Mouse (Mus musculus): ENCODE data around the gene Slc5a4a.

DNA sequence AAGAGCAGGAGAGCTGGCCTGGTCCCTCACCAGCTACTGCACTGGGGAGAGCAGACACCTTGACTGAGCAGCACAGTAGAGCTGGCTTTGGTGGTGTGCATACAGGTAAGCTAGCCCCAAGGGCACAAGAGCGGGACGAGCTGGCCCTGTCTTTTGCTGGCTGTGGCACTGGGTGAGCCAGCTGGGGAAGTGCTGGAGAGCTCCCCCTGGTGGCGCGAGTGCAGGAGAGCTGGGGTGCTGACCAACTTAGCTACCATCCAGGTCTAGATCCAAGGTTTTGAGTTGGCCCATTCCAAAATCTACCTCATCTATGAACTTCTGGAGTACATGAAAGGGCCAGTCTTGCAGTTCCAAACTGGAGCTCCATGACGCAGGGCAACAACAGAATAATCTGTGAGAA is 29.3 kb upstream of the Slc5a4a start:
- TF ChIP-seq CTCF (IDR thresholded peaks at IDR 0.05; ENCODE audit: low read depth, low read length) (peak; percentile 77), POLR2A (IDR thresholded peaks at IDR 0.05; ENCODE audit: borderline replicate concordance, low read depth, low read length) (no peak)
